8 mouse cellular contexts compared by ENCODE assay signal in genomic region chr19:53193964-53194582, GRCm38 (mm10). TPM values are rescaled to one million over a fixed set of nuclear protein-coding genes. Genes with fewer than 3 reads are reported as not detected.
A peak's percentile ranks its signal among the peaks of the same experiment; 100 is the strongest.
DNase-seq lines count a peak whose midpoint lies in the region; ATAC-seq and TF ChIP-seq lines count a peak whose summit lies in the region.

No protein-coding gene starts in this region.

- H3K4me3 ChIP-seq in forebrain, embryonic 12.5 days (replicated peaks): no peak overlapping the region
- no peak overlapping the region for H3K4me3 ChIP-seq in forebrain, embryonic 16.5 days (replicated peaks; ENCODE audit: low read length)
- H3K4me3 ChIP-seq in G1E (ENCODE audit: low read depth, low read length): peak overlapping the region; percentile 67
- H3K4me3 ChIP-seq in heart, embryonic 11.5 days (ENCODE audit: low read depth, low read length): no peak overlapping the region
- no peak overlapping the region for H3K4me3 ChIP-seq in stomach, embryonic 16.5 days (replicated peaks; ENCODE audit: low read length)

- peak overlapping the region; percentile 53; the same call in 1 of the 2 replicates for H3K27ac ChIP-seq in forebrain, embryonic 12.5 days
- no peak overlapping the region for H3K27ac ChIP-seq in forebrain, embryonic 16.5 days (ENCODE audit: low read length)
- peak overlapping the region; percentile 74 for H3K27ac ChIP-seq in heart, embryonic 11.5 days (ENCODE audit: low read depth, low read length)
- H3K27ac ChIP-seq in stomach, embryonic 16.5 days (ENCODE audit: low read length): peak overlapping the region; percentile 84

- H3K9me3 ChIP-seq in forebrain, embryonic 12.5 days: no peaks in the 10 kb centered on the region
- no peaks in the 10 kb centered on the region for H3K9me3 ChIP-seq in forebrain, embryonic 16.5 days (ENCODE audit: control insufficient read depth, low read length)
- H3K9me3 ChIP-seq in G1E (replicated peaks): no peaks in the 10 kb centered on the region
- H3K9me3 ChIP-seq in heart, embryonic 11.5 days (replicated peaks; ENCODE audit: control insufficient read depth, low read length): no peaks in the 10 kb centered on the region
- no peaks in the 10 kb centered on the region for H3K9me3 ChIP-seq in stomach, embryonic 16.5 days (replicated peaks; ENCODE audit: control insufficient read depth, low read length)

- WGBS in forebrain, embryonic 12.5 days: 65% methylated on average over 11 of the region's 11 CpGs
- 48% methylated on average over 11 of the region's 11 CpGs for WGBS in forebrain, embryonic 16.5 days
- 54% methylated on average over 11 of the region's 11 CpGs for WGBS in heart, embryonic 11.5 days (ENCODE audit: insufficient replicate concordance)
- WGBS in stomach, embryonic 16.5 days: 62% methylated on average over 11 of the region's 11 CpGs

- DNase-seq in G1E (ENCODE audit: low spot score): peak; percentile 61
- DNase-seq in lung, postnatal 10 days: peak; percentile 62
- no peak for DNase-seq in MN1 (ENCODE audit: low spot score)
- no peak for DNase-seq in kidney, adult 8-10 months

- no peaks in the 10 kb centered on the region for H3K27me3 ChIP-seq in forebrain, embryonic 12.5 days
- H3K27me3 ChIP-seq in forebrain, embryonic 16.5 days (replicated peaks; ENCODE audit: control insufficient read depth, insufficient read depth, low read length): no peaks in the 10 kb centered on the region
- no peaks in the 10 kb centered on the region for H3K27me3 ChIP-seq in G1E (ENCODE audit: insufficient read depth, low read length)
- H3K27me3 ChIP-seq in heart, embryonic 11.5 days (ENCODE audit: control insufficient read depth, insufficient read depth, low read length): no peaks in the 10 kb centered on the region
- H3K27me3 ChIP-seq in stomach, embryonic 16.5 days (ENCODE audit: control insufficient read depth, insufficient read depth, low read length): no peaks in the 10 kb centered on the region

- no peak for TF ChIP-seq CTCF in G1E (IDR thresholded peaks at IDR 0.05; ENCODE audit: low read depth, low read length)

- no peak overlapping the region for H3K9ac ChIP-seq in forebrain, embryonic 12.5 days
- no peak overlapping the region for H3K9ac ChIP-seq in forebrain, embryonic 16.5 days (replicated peaks; ENCODE audit: low read depth, low read length)
- H3K9ac ChIP-seq in heart, embryonic 11.5 days (ENCODE audit: low read depth, low read length): 0 out of 2 replicates have a peak overlapping the region, but pooled peaks have one; percentile 16
- no peak overlapping the region for H3K9ac ChIP-seq in stomach, embryonic 16.5 days (ENCODE audit: low read length)

- H3K4me1 ChIP-seq in forebrain, embryonic 12.5 days: peaks cover 16% of the 10 kb centered on the region
- H3K4me1 ChIP-seq in forebrain, embryonic 16.5 days (replicated peaks; ENCODE audit: control insufficient read depth, insufficient read depth, low read length): peaks cover 10% of the 10 kb centered on the region; the same call in 1 of the 2 replicates
- H3K4me1 ChIP-seq in G1E (ENCODE audit: insufficient read depth, low read depth, low read length): peaks cover 81% of the 10 kb centered on the region
- H3K4me1 ChIP-seq in heart, embryonic 11.5 days (ENCODE audit: control insufficient read depth, insufficient read depth, low read length): peaks cover 57% of the 10 kb centered on the region
- H3K4me1 ChIP-seq in stomach, embryonic 16.5 days (ENCODE audit: control insufficient read depth, insufficient read depth, low read length): peaks cover 23% of the 10 kb centered on the region

- peak overlapping the region; percentile 15; the same call in 1 of the 2 replicates for H3K4me2 ChIP-seq in forebrain, embryonic 12.5 days
- H3K4me2 ChIP-seq in forebrain, embryonic 16.5 days (ENCODE audit: low read length): no peak overlapping the region
- H3K4me2 ChIP-seq in heart, embryonic 11.5 days: peak overlapping the region; percentile 52
- 0 out of 2 replicates have a peak overlapping the region, but pooled peaks have one; percentile 20 for H3K4me2 ChIP-seq in stomach, embryonic 16.5 days (ENCODE audit: low read depth, low read length)

- no peak for ATAC-seq in forebrain, embryonic 12.5 days (ENCODE audit: low FRiP score)
- no peak for ATAC-seq in forebrain, embryonic 16.5 days
- ATAC-seq in G1E (ENCODE audit: extremely low read depth, insufficient number of reproducible peaks, low FRiP score, poor library complexity, severe bottlenecking): peak; percentile 66
- no peak for ATAC-seq in heart, embryonic 11.5 days (replicated peaks; ENCODE audit: insufficient number of reproducible peaks, low FRiP score, low TSS enrichment)
- ATAC-seq in stomach, embryonic 16.5 days (ENCODE audit: insufficient read depth, low FRiP score): no peak

- H3K36me3 ChIP-seq in forebrain, embryonic 12.5 days (replicated peaks): no peaks in the 10 kb centered on the region
- no peaks in the 10 kb centered on the region; the same call in 1 of the 2 replicates for H3K36me3 ChIP-seq in forebrain, embryonic 16.5 days (ENCODE audit: control insufficient read depth, insufficient read depth)
- H3K36me3 ChIP-seq in G1E (replicated peaks): peaks cover 30% of the 10 kb centered on the region
- no peaks in the 10 kb centered on the region for H3K36me3 ChIP-seq in heart, embryonic 11.5 days (ENCODE audit: control insufficient read depth, insufficient read depth, low read length)
- H3K36me3 ChIP-seq in stomach, embryonic 16.5 days (ENCODE audit: control insufficient read depth, insufficient read depth, low read length): no peaks in the 10 kb centered on the region

RNA-seq across cellular contexts. Expression of gene Add3, which starts 53.8 kb away (rescaled TPM):
- polyA plus RNA-seq in forebrain, embryonic 12.5 days (2016; fragmentation: Nextera tagmentation; extraction: Ambion mirVana): 48.5 and 51.2 TPM in 2 replicates
- 30.6 and 36.6 TPM in 2 replicates for polyA plus RNA-seq in forebrain, embryonic 16.5 days (2015; fragmentation: Nextera tagmentation; extraction: Ambion mirVana)
- total RNA-seq in G1E (2014; fragmentation: Nextera tagmentation) (80.2 and 89.2 TPM in 2 replicates), G1E (2017) (78.0 and 81.6 TPM in 2 replicates)
- 9.2 and 10.9 TPM in 2 replicates for polyA plus RNA-seq in G1E (2012)
- polyA plus RNA-seq in heart, embryonic 11.5 days (2014; fragmentation: Nextera tagmentation; extraction: Ambion mirVana): 133 and 152 TPM in 2 replicates
- polyA plus RNA-seq in stomach, embryonic 16.5 days (2015; fragmentation: Nextera tagmentation; extraction: Ambion mirVana): 82.6 and 84.9 TPM in 2 replicates

Comparison
In these comparisons a context has a peak if more than half of its experiments do, and no peak if none do; other contexts are left out.
1. DNase-seq: peak in G1E (single experiment) and lung, postnatal 10 days (single experiment); none in MN1 (single experiment) and kidney, adult 8-10 months (0 of 2).